Mouse (Mus musculus) gastrocnemius, postnatal 10 days (tissue): ENCODE data around the gene Mov10l1. TPM values are rescaled to one million over a fixed set of nuclear protein-coding genes. Genes with fewer than 3 reads are reported as not detected.

ENCODE experiments used
- DNase-seq: peaks from one replicate; pipeline ENCODE4 v3.0.0; 2021; ENCODE audit warnings: mixed read lengths
- total RNA-seq, 2 experiments: library from RNA; stranded (reverse); gene quantifications; 2 replicates each; pipeline ENCODE4 v1.2.3; 2021

Mov10l1 gene
- total RNA-seq, 2 experiments from 2014 or later, result not detected

DNA sequence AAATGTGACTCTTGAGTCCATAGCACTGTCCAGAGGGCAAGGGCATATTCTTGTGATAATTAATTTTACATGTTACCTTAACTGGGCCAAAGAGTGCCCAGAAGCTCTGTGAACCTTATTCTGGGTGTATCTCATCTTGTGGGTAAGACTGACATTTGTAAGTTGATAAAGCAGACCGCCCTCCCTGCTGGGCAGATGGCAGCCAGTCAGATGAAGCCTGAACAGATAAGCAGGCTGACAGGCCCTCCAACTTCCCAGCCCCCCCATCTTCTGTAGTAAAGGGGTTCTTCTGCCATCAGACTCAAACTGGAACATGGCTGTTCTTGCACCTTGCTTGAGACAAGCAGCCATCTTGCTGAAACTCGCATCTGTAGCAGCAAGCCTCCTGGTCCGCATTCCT, 34.0 kb downstream of the Mov10l1 start:
- DNase-seq, result no peak

DNA sequence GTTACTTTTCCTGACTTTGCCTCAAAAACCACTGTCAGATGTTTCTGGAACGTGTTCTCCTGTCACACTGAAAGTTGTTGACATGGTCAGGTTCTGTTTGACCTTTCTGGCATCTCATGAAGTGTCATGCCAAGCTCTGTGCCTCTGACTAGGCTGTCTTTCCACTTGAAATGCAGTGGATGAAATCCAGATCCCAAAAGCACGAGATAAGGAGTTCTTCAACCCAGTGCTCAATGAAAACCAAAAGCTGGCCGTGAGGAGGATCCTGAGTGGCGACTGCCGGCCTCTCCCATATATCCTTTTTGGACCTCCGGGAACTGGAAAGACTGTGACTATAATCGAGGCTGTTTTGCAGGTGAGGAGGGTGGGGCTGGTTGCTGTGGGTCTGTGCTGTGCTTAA, 37.4 kb downstream of the Mov10l1 start:
- DNase-seq, result no peak

- DNase-seq, result no peak
These were observed 37.8 kb downstream of the Mov10l1 start for GRCm38 (mm10) chr15:89020492-89020891.

DNA sequence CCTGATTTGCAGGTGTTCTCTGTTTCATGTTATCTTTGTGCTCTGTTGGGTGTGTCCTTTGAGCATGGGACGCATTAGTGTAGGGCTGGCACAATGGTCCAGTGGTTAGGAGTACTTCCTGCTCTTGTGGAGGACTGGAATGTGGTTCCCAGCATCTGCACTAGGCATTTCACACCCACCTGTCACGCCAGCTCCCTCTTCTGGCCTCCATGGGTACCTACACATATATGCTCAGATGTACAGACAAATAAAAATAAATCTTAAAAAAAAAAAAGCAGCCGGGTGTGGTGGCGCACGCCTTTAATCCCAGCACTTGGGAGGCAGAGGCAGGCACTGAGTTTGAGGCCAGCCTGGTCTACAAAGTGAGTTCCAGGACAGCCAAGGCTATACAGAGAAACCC, 61.7 kb downstream of the Mov10l1 start:
- DNase-seq, result no peak

- no peak for DNase-seq
These were observed 63.6 kb downstream of the Mov10l1 start for GRCm38 (mm10) chr15:89046356-89046755.

DNA sequence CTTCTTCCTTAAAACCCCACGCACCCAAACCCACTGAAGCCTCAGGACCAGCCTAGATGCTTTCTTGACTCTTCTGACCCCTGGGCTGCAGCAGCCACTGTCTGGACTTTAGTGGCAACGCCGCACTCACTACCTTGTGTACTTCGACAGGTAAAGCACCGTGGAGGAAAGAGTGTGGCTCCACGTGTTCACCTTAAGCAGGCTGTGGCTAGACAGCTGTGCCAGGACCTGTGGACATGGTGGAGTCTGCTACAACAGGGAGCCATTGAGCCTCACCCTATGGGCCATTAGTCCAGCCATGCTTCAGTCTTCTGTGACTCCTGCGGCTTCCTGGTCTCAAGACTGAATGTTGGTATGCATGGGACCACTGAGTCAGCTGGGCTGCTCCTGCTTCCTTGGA, 72.0 kb downstream of the Mov10l1 start:
- DNase-seq, result no peak

- no peak for DNase-seq
These were observed 76.0 kb downstream of the Mov10l1 start for GRCm38 (mm10) chr15:89058736-89059135.

- no peak for DNase-seq
These were observed 76.6 kb downstream of the Mov10l1 start, which contains the start of gene Panx2 for GRCm38 (mm10) chr15:89059161-89059931. Gene Panx2, plus strand, starts transcription at chr15:89059734.

GRCm38 (mm10) chr15:89060032-89060681, 77.4 kb downstream of the Mov10l1 start:
- DNase-seq, result no peak

DNA sequence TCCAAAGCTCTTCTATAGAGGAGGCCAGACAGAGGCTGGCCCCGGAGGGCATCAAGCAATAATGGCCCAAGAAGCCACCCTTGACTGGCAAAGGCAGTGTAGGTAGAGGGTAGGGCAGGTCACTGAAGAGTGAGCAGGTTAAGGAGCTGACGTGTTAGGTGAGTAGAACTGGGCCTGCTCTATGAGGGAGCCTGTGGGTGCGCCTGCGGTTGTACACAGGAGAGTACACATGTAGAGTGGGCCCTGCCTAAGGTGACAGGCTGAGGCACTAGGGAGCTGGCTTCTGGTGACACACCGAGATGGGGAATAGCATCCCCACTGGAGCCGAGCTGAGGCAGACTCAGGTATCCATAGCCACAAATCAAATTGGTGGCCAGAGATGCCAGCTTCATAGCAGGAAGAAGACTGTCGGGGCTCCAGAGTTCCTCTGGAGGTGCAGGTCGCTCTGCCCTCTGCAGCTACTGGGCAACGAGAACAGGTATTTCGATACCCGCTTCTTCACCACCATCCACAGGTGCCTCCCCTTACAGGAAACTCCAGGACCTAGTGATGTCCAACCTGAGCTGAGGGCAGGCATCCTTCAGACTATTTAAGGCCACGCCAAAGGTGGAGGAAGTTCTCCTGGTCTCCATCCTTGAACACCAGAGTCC, 78.2 kb downstream of the Mov10l1 start:
- DNase-seq, result no peak

DNA sequence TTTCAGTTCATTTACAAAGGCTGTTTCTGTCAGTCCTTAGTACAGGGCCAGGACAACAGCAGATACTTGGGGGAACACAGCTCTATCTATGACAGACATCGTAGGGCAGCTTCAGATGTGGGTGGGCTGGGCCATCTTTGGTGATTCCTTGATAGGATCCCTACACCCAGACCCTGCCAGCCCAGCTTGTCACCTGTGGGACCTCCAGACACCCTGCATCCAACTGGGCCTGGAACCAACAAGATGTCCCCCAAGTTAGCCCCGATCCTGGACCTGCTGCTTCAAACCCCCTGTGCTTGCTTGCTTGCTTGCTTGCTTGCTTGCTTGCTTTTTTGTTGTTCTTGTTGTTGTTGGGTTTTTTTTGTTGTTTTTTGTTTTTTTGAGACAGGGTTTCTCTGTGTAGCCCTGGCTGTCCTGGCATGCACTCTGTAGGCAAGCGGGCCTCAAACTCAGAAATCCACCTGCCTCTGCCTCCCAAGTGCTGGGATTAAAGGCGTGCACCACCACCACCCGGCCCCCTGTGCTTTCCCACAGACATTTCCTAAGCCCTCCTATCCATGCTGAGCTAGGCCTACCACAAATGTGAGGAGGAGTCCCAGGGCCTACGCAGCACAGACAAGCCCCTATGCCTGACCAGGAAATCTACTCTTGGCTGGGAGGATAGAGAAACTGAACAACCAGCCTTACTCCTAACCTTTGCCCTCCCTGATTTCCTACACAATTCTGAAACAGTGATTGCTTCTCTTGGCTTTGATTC, 79.2 kb downstream of the Mov10l1 start:
- DNase-seq, result no peak

DNA sequence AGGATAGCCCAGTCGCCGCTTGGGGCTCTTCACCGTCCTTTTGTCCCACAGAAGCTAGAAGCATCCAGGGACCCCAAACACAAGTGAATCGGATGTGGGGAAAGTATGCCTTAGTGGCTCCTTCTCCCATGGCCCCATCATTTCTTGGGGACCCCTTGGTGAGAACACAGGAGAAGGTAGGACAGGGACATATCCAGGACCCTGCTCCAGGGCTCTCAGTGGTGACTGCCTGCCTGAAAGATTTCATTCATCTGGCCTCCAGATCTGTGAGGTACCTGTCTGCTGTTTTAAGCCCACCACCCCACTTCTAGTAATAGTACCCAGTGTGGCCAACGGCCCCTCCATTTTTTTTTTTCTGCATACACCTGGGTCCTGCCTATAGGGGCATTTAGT, 79.8 kb downstream of the Mov10l1 start:
- DNase-seq, result no peak

DNA sequence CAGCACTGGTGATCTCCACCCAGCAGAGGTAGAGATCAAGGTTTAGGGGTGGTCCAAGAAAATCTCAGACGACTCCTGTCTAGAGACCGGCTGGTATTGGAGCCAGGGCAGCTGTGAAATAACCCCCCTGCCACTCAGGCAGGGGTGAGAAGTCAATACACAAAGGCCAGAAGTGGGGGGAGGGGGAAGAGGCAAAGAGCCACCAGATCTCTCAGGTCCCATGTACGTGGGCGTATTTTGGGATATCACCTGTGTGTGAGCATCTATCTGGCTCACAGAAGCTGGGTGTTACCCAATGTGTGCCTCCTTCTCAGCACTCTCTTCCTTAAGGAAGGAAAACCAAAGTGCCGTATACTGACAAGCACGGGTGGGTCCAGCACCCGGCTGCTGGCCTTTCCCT, 80.3 kb downstream of the Mov10l1 start:
- no peak for DNase-seq

- DNase-seq, result no peak
These were observed 80.8 kb downstream of the Mov10l1 start for GRCm38 (mm10) chr15:89063536-89063935.

DNA sequence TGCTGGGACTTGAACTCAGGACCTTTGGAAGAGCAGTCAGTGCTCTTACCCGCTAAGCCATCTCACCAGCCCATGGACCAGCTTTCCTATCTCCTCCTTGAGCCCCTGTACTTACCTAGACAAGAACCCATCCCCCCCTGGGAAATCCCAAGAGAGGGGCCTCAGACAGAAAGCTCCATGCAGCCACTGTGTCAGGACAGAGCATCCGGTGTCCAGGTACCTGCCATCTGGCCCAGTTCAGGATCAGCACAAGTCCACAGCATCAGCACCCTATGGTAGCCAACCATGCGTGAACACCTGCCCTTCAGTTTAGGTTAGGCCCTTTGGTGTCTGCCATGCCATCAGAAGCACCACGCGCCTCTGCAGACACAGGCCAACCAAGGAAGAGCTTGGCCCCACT, 82.2 kb downstream of the Mov10l1 start:
- no peak for DNase-seq

GRCm38 (mm10) chr15:89067609-89068008, 84.9 kb downstream of the Mov10l1 start:
- no peak for DNase-seq

DNA sequence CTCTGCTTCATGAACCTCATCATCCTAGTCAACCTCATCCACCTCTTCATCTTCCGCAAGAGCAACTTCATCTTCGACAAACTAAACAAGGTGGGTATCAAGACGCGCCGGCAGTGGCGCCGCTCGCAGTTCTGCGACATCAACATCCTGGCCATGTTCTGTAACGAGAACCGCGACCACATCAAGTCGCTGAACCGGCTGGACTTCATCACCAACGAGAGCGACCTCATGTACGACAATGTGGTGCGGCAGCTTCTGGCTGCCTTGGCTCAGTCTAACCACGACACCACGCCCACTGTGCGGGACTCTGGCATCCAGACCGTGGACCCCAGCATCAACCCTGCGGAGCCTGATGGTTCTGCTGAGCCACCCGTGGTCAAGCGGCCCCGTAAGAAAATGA, 85.5 kb downstream of the Mov10l1 start:
- DNase-seq, result no peak

- no peak for DNase-seq
These were observed 86.7 kb downstream of the Mov10l1 start for GRCm38 (mm10) chr15:89069336-89069840.

- DNase-seq, result no peak
These were observed 87.9 kb downstream of the Mov10l1 start for GRCm38 (mm10) chr15:89070606-89071005.

DNA sequence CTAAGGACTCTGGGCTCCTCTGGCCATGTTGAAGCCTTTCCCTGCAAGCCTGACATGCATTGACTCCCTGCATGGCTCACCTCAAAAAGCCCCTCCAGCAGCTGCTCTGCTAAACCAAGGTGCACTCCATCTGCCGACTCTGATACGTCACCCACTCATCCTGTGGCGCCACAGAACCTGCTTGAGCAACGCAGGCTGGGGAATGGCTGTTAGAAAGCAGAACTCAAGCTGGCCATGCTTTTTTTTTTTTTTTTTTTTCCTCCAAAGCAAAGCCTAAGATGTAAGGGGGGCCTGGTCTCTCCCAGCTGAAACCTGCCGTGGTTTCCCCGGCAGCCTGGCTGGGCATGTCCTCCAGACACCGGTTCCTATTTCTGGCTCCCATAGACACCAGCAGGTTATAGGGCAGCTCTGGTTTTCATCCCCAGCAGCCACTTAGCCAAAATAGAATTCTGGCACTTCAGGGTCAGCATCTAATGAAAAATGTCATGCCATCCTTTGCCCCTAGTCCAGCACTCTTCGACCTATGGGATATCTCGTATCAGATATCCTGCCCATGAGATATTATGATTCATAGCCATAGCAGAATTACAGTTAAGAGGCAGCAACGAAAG, 91.4 kb downstream of the Mov10l1 start:
- no peak for DNase-seq

GRCm38 (mm10) chr15:89074613-89075477, 92.1 kb downstream of the Mov10l1 start, which contains the start of gene Trabd:
Gene Trabd, plus strand, starts transcription at chr15:89075124.
- DNase-seq, result no peak
